Mouse (Mus musculus) limb, embryonic 12.5 days (tissue): Measurements from ENCODE around the gene Fam161b. TPM values are rescaled to one million over a fixed set of nuclear protein-coding genes. Genes with fewer than 3 reads are reported as not detected.

Source experiments
- ATAC-seq: fragments of 200-750 bp; cut with Nextera tagmentation; 2 replicates; pipeline ENCODE4 v1.8.0; 2017; ENCODE audit warnings: low read depth, moderate TSS enrichment; ENCODE audit not compliant: insufficient number of reproducible peaks, insufficient read depth, low FRiP score, low TSS enrichment
- H3K27ac ChIP-seq: fragments of 300-500 bp; sonication (generic); 2 replicates; pipeline ENCODE4 v1.5.1; 2016; ENCODE audit warnings: mild to moderate bottlenecking, moderate library complexity
- H3K27me3 ChIP-seq: fragments of 300-500 bp; sonication (generic); 2 replicates; pipeline ENCODE4 v1.6.1; 2016; ENCODE audit warnings: mild to moderate bottlenecking, moderate library complexity
- H3K36me3 ChIP-seq: fragments of 300-500 bp; sonication (generic); 2 replicates; pipeline ENCODE4 v1.6.1; 2016; ENCODE audit warnings: mild to moderate bottlenecking, moderate library complexity
- H3K4me1 ChIP-seq: fragments of 300-500 bp; sonication (generic); replicated peaks from 2 replicates; pipeline ENCODE4 v1.6.1; 2016
- H3K4me2 ChIP-seq: fragments of 300-500 bp; sonication (generic); 2 replicates; pipeline ENCODE4 v1.6.1; 2016; ENCODE audit warnings: mild to moderate bottlenecking, moderate library complexity
- H3K4me3 ChIP-seq: fragments of 300-500 bp; sonication (generic); replicated peaks from 2 replicates; pipeline ENCODE4 v1.5.1; 2016; ENCODE audit warnings: mild to moderate bottlenecking
- H3K9ac ChIP-seq: fragments of 300-500 bp; sonication (generic); replicated peaks from 2 replicates; pipeline ENCODE4 v1.6.1; 2016; ENCODE audit warnings: mild to moderate bottlenecking, moderate library complexity
- H3K9me3 ChIP-seq: fragments of 300-500 bp; sonication (generic); 2 replicates; pipeline ENCODE4 v1.6.1; 2016; ENCODE audit warnings: mild to moderate bottlenecking, moderate library complexity
- WGBS: fragments of 180-500 bp; shearing (Covaris S2); methylation state at CpG from one replicate; pipeline ENCODE4 v1.1.7; 2016; 5-methylcytosine and 5-hydroxymethylcytosine counted together
- polyA plus RNA-seq: library from polyadenylated mRNA; unstranded; fragments of >200 nt; fragmentation: Nextera tagmentation; extraction: Ambion mirVana; gene quantifications from 2 replicates; pipeline ENCODE4 v1.2.1, GENCODE M21; 2016

Gene Fam161b
- polyA plus RNA-seq, 1 experiment from 2014 or later = 4.0 TPM

- Histone ChIP-seq H3K9me3 (no peaks in the 10 kb centered on the region), H3K4me2 (peak overlapping the region; percentile 82), H3K36me3 (peaks cover 4% of the 10 kb centered on the region; the same call in 1 of the 2 replicates), H3K27ac (peak overlapping the region; percentile 96; the same call in 1 of the 2 replicates), H3K4me1 (peaks cover 18% of the 10 kb centered on the region), H3K9ac (peak overlapping the region; percentile 93), H3K27me3 (no peaks in the 10 kb centered on the region), H3K4me3 (peak overlapping the region; percentile 98)
- 49% methylated on average over 7 of the region's 7 CpGs for WGBS
- ATAC-seq = 0 out of 2 replicates have a peak, but pooled peaks have one; percentile 6
Measured at GRCm38 (mm10) chr12:84316006-84316405, 45.6 kb downstream of the Fam161b start.

GRCm38 (mm10) chr12:84311306-84311705 is 50.3 kb downstream of the Fam161b start:
- H3K9me3 ChIP-seq = no peaks in the 10 kb centered on the region
- no peak for ATAC-seq
- no peak overlapping the region for H3K4me3 ChIP-seq
- no peak overlapping the region for H3K4me2 ChIP-seq
- 85% methylated on average over 3 of the region's 5 CpGs for WGBS
- peaks cover 5% of the 10 kb centered on the region; the same call in 1 of the 2 replicates for H3K4me1 ChIP-seq
- H3K27ac ChIP-seq = no peak overlapping the region
- H3K27me3 ChIP-seq = no peaks in the 10 kb centered on the region
- H3K36me3 ChIP-seq = no peaks in the 10 kb centered on the region
- no peak overlapping the region for H3K9ac ChIP-seq

- Histone ChIP-seq H3K36me3 (peaks cover 8% of the 10 kb centered on the region; the same call in 1 of the 2 replicates), H3K9ac (no peak overlapping the region), H3K27ac (no peak overlapping the region), H3K4me2 (no peak overlapping the region), H3K4me1 (no peaks in the 10 kb centered on the region), H3K27me3 (no peaks in the 10 kb centered on the region), H3K4me3 (no peak overlapping the region), H3K9me3 (no peaks in the 10 kb centered on the region)
- no peak for ATAC-seq
- 91% methylated on average over 1 of the region's 1 CpGs for WGBS
Measured at GRCm38 (mm10) chr12:84304554-84304953, 57.1 kb downstream of the Fam161b start.

GRCm38 (mm10) chr12:84304101-84304500 is 57.5 kb downstream of the Fam161b start:
- ATAC-seq = no peak
- H3K27me3 ChIP-seq = no peaks in the 10 kb centered on the region
- no peak overlapping the region for H3K4me3 ChIP-seq
- no peaks in the 10 kb centered on the region for H3K9me3 ChIP-seq
- H3K9ac ChIP-seq = no peak overlapping the region
- no peak overlapping the region for H3K4me2 ChIP-seq
- 90% methylated on average over 5 of the region's 5 CpGs for WGBS
- no peaks in the 10 kb centered on the region for H3K4me1 ChIP-seq
- H3K36me3 ChIP-seq = peaks cover 8% of the 10 kb centered on the region; the same call in 1 of the 2 replicates
- H3K27ac ChIP-seq = no peak overlapping the region

GRCm38 (mm10) chr12:84299265-84299664 is 62.4 kb downstream of the Fam161b start:
- H3K4me2 ChIP-seq = no peak overlapping the region
- no peaks in the 10 kb centered on the region for H3K27me3 ChIP-seq
- no peak overlapping the region for H3K9ac ChIP-seq
- no peaks in the 10 kb centered on the region for H3K4me1 ChIP-seq
- peaks cover 16% of the 10 kb centered on the region for H3K36me3 ChIP-seq
- 93% methylated on average over 2 of the region's 2 CpGs for WGBS
- H3K9me3 ChIP-seq = no peaks in the 10 kb centered on the region
- H3K4me3 ChIP-seq = no peak overlapping the region
- ATAC-seq = no peak
- H3K27ac ChIP-seq = no peak overlapping the region

- H3K36me3 ChIP-seq = peaks cover 27% of the 10 kb centered on the region
- H3K27me3 ChIP-seq = no peaks in the 10 kb centered on the region
- 94% methylated on average over 6 of the region's 6 CpGs for WGBS
- no peak for ATAC-seq
- H3K4me1 ChIP-seq = no peaks in the 10 kb centered on the region
- H3K9ac ChIP-seq = no peak overlapping the region
- H3K9me3 ChIP-seq = no peaks in the 10 kb centered on the region
- no peak overlapping the region for H3K27ac ChIP-seq
- no peak overlapping the region for H3K4me2 ChIP-seq
- H3K4me3 ChIP-seq = no peak overlapping the region
Measured at GRCm38 (mm10) chr12:84297851-84298250, 63.8 kb downstream of the Fam161b start.

Other genes with a start within 250 kb of the Fam161b start
- 6.2 and 7.7 TPM in 2 replicates for gene Dnal1, start 247.5 kb downstream of the Fam161b start, polyA plus RNA-seq
- 1.2 and 1.3 TPM in 2 replicates for gene Pnma1, start 213.3 kb downstream of the Fam161b start, polyA plus RNA-seq
- gene Elmsan1, start 143.0 kb downstream of the Fam161b start, polyA plus RNA-seq = 7.0 and 8.6 TPM in 2 replicates
- 13.2 and 13.4 TPM in 2 replicates for gene Ptgr2, start 76.6 kb downstream of the Fam161b start, polyA plus RNA-seq
- 109 and 114 TPM in 2 replicates for gene Zfp410, start 45.0 kb downstream of the Fam161b start, polyA plus RNA-seq
- 44.5 and 47.7 TPM in 2 replicates for gene Coq6, start 176 bp downstream of the Fam161b start, polyA plus RNA-seq
- 10.9 and 11.4 TPM in 2 replicates for gene Entpd5, start 47.2 kb upstream of the Fam161b start, polyA plus RNA-seq
- gene Bbof1, start 47.2 kb upstream of the Fam161b start, polyA plus RNA-seq = 1.5 and 2.1 TPM in 2 replicates
- gene Rnf113a2, start 55.4 kb upstream of the Fam161b start, polyA plus RNA-seq = 28.9 and 31.0 TPM in 2 replicates
- gene Aldh6a1, start 89.2 kb upstream of the Fam161b start, polyA plus RNA-seq = 32.5 and 35.0 TPM in 2 replicates
- gene Lin52, start 89.6 kb upstream of the Fam161b start, polyA plus RNA-seq = 29.5 and 30.6 TPM in 2 replicates
- 0.13 and 0.24 TPM in 2 replicates for gene Vsx2, start 207.9 kb upstream of the Fam161b start, polyA plus RNA-seq